Mouse (Mus musculus) small intestine, adult 2 months (tissue): ENCODE data around the gene Foxo6.

Experiments
- CTCF ChIP-seq: fragments of 200-500 bp; IDR thresholded peaks from 2 replicates; pipeline ENCODE4 v1.5.1; 2012; ENCODE audit warnings: low read depth, mild to moderate bottlenecking, control low read depth, inconsistent platforms, low read length, moderate library complexity, mixed read lengths; ENCODE audit not compliant: insufficient replicate concordance, insufficient read length; ENCODE audit errors: extremely low read depth
- POLR2A ChIP-seq: fragments of 200-500 bp; IDR thresholded peaks from 2 replicates; pipeline ENCODE4 v1.6.1; 2012; ENCODE audit warnings: low read depth, mild to moderate bottlenecking, control low read depth, inconsistent platforms, low read length, moderate library complexity

DNA sequence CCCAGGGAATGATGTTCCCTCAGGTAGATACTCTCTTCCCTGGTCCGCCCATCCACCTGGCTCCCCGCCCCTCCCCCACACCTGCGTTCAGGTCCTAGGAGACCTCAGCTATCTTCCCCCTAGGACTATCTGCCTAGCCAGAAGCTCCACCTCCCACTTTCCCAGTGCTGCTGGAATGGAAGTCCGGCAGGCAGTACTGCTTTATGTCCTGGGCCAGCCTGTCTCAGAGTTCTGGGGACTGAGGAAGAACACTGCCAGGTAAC is 16.3 kb downstream of the Foxo6 start:
- no peak for TF ChIP-seq CTCF
- TF ChIP-seq POLR2A, result no peak
